Mouse (Mus musculus) hindbrain, embryonic 14.5 days (tissue): ENCODE measurements around the gene Aldoc. TPM values are rescaled to one million over a fixed set of nuclear protein-coding genes. Genes with fewer than 3 reads are reported as not detected.
A peak's percentile ranks its signal among the peaks of the same experiment; 100 is the strongest.

ENCODE experiments used
- ATAC-seq: fragments of 200-750 bp; cut with Nextera tagmentation; 2 replicates; pipeline ENCODE4 v1.8.0; 2017; ENCODE audit warnings: moderate number of reproducible peaks, mild to moderate bottlenecking, moderate TSS enrichment, moderate library complexity; ENCODE audit not compliant: low FRiP score
- DNase-seq: peaks from one replicate; pipeline ENCODE4 v3.0.0-alpha.2; 2015; ENCODE audit warnings: low spot score
- H3K27ac ChIP-seq: fragments of 300-500 bp; sonication (generic); 2 replicates; pipeline ENCODE4 v1.5.1; 2014; ENCODE audit warnings: mild to moderate bottlenecking, moderate library complexity
- H3K27me3 ChIP-seq: fragments of 300-500 bp; sonication (generic); 2 replicates; pipeline ENCODE4 v1.6.1; 2014; ENCODE audit warnings: mild to moderate bottlenecking, low read length, mixed read lengths; ENCODE audit not compliant: control insufficient read depth, insufficient read depth
- H3K36me3 ChIP-seq: fragments of 300-500 bp; sonication (generic); replicated peaks from 2 replicates; pipeline ENCODE4 v1.6.1; 2014; ENCODE audit not compliant: control insufficient read depth, insufficient read depth
- H3K4me1 ChIP-seq: fragments of 300-500 bp; sonication (generic); replicated peaks from 2 replicates; pipeline ENCODE4 v1.6.1; 2014; ENCODE audit warnings: antibody characterized with exemption, low read length, mixed read lengths; ENCODE audit not compliant: control insufficient read depth, insufficient read depth
- H3K4me2 ChIP-seq: fragments of 300-500 bp; sonication (generic); replicated peaks from 2 replicates; pipeline ENCODE4 v1.6.1; 2014; ENCODE audit warnings: mild to moderate bottlenecking, moderate library complexity
- H3K4me3 ChIP-seq: fragments of 300-500 bp; sonication (generic); replicated peaks from 2 replicates; pipeline ENCODE4 v1.5.1; 2014; ENCODE audit warnings: mild to moderate bottlenecking, low read length
- H3K9ac ChIP-seq: fragments of 300-500 bp; sonication (generic); 2 replicates; pipeline ENCODE4 v1.6.1; 2014
- H3K9me3 ChIP-seq: fragments of 300-500 bp; sonication (generic); 2 replicates; pipeline ENCODE4 v1.6.1; 2016; ENCODE audit warnings: low read length; ENCODE audit not compliant: control insufficient read depth
- WGBS: fragments of 180-500 bp; shearing (Covaris S2); extraction: QIAGEN DNeasy Blood & Tissue Kit; methylation state at CpG from one replicate; pipeline ENCODE4 v1.1.7; 2014; 5-methylcytosine and 5-hydroxymethylcytosine counted together
- polyA plus RNA-seq: library from polyadenylated mRNA; unstranded; fragments of >200 nt; fragmentation: Nextera tagmentation; extraction: Ambion mirVana; gene quantifications from 2 replicates; pipeline ENCODE4 v1.2.1, GENCODE M21; 2014

Aldoc gene
- polyA plus RNA-seq, 1 experiment from 2014 or later: 278 TPM

DNA sequence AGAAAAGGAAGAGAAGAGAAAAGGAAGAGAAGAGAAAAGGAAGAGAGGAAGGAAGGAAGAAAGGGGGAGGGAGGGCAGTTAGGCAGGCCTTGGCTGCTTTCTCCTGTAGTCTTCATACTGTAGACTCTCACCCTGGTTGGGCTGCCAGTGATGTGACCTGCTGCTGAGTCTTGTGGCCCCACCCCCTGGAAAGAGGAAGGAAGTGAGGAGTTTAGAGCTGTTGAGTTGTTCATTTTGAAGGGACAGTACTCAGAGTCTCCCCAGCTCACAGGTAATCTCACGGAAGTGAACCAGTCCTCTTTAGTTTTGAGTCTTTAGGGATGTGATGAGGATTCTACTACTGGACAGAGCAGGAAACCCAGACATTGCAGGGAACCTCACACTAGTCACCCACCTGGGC, 30.3 kb downstream of the Aldoc start:
- Histone ChIP-seq H3K4me1 (no peaks in the 10 kb centered on the region), H3K27me3 (no peaks in the 10 kb centered on the region), H3K9ac (no peak overlapping the region), H3K36me3 (peaks cover 11% of the 10 kb centered on the region), H3K4me3 (no peak overlapping the region), H3K27ac (no peak overlapping the region), H3K4me2 (no peak overlapping the region), H3K9me3 (no peaks in the 10 kb centered on the region)
- 100% methylated on average over 1 of the region's 1 CpGs for WGBS
- ATAC-seq (no peak), DNase-seq (no peak)

DNA sequence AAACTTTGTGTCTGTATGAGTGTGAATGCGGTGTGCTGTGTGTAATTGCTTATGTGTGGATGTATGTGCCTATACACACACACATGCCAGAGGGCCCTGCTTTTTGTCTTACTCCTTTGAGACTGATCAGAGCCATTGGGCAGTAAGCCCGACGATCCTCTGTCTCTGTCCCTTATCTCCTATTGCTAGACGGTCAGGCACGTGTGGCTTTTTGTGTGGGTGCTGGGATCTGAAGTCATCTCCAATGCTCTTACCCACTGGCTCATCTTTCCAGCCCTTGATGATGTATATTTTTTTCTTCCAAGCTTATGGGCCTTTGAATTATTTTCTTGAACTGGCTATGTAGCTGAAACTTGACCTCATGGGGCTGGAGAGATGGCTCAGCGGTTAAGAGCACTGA, 32.1 kb downstream of the Aldoc start:
- Histone ChIP-seq H3K27me3 (no peaks in the 10 kb centered on the region), H3K27ac (no peak overlapping the region), H3K4me1 (no peaks in the 10 kb centered on the region), H3K36me3 (no peaks in the 10 kb centered on the region), H3K4me2 (no peak overlapping the region), H3K9ac (no peak overlapping the region), H3K9me3 (no peaks in the 10 kb centered on the region), H3K4me3 (no peak overlapping the region)
- DNase-seq (no peak), ATAC-seq (no peak)
- WGBS: 88% methylated on average over 6 of the region's 6 CpGs

GRCm38 (mm10) chr11:78355471-78356238, 32.9 kb downstream of the Aldoc start:
- WGBS: 29% methylated on average over 4 of the region's 4 CpGs
- ATAC-seq (no peak; the same call in 1 of the 2 replicates), DNase-seq (peak; percentile 79)
- H3K9ac ChIP-seq: no peak overlapping the region
- H3K4me1 ChIP-seq: no peaks in the 10 kb centered on the region
- no peak overlapping the region for H3K4me2 ChIP-seq
- no peak overlapping the region for H3K4me3 ChIP-seq
- H3K36me3 ChIP-seq: no peaks in the 10 kb centered on the region
- H3K27ac ChIP-seq: no peak overlapping the region
- no peaks in the 10 kb centered on the region for H3K9me3 ChIP-seq
- H3K27me3 ChIP-seq: no peaks in the 10 kb centered on the region

DNA sequence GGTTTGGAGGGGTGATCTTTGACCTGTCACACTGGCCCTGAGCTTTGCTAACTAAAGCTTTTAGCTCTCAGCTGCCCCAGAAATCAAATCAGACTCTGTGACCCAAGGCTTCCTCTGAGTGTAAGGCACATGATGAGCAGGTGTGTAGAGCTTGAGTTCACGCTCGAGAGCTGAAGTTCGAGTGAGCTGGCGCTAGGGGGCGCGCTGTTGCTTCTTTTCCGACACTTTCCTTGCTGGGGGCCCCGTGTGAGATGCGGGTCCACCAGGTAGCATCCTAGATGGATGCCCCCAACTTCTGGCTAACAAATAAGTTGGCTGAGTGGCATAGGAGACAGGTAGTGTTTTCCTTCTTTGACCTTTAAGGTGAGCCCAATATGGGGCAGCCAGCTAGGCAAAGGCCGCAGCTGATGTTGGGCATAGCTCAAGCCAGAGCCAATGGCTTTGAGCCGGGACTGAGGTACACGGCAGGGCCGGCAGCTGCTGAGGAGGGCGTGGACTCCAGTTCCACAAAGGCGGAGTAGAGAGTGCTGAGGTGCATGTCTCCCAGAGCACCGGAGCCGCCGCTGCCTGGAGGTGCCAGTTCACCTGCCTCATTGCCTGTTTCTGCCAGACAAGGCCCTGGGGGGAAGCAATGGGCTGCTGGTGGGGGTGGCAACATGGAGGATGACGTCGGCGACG, 35.7 kb downstream of the Aldoc start:
- Histone ChIP-seq H3K4me1 (no peaks in the 10 kb centered on the region), H3K27ac (no peak overlapping the region), H3K9me3 (no peaks in the 10 kb centered on the region), H3K36me3 (no peaks in the 10 kb centered on the region), H3K27me3 (no peaks in the 10 kb centered on the region), H3K4me3 (no peak overlapping the region), H3K4me2 (no peak overlapping the region), H3K9ac (no peak overlapping the region)
- 11% methylated on average over 22 of the region's 22 CpGs for WGBS
- DNase-seq (no peak), ATAC-seq (no peak)

DNA sequence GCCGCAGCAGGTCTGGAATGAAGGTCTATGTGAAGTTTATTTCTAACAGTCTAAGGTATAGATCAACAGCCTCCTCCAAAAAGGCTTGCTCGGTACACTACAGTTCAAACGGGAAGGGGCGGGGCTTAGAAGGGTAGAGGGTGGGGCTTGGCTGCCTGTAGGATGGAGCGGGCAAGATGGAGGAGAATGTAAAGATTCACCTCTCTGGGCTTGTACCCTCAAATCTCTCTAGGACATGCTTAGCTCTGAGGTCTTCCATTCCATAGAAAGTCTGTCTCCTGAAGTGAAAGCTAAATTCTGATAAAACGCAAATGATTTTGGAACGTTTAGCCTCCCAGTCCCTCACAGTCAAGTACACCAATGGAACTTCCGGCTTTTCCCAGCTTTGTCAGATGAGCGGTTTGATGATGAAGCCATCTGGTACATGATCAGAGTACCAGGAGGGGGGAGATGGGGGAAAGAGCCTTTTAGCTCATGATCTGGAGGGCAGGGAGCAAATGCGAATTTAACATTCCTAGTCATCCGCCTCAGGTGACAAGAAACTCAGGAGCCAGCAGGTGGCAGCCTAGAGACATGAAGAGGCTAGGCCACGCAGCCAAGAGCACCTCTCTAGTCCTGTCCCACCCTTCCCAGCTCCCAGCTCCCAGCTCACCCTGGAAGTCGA, 37.5 kb downstream of the Aldoc start:
- Histone ChIP-seq H3K36me3 (no peaks in the 10 kb centered on the region), H3K27ac (no peak overlapping the region), H3K4me3 (peak overlapping the region; percentile 22), H3K27me3 (no peaks in the 10 kb centered on the region), H3K9me3 (no peaks in the 10 kb centered on the region), H3K4me1 (no peaks in the 10 kb centered on the region), H3K9ac (0 out of 2 replicates have a peak overlapping the region, but pooled peaks have one; percentile 20), H3K4me2 (peak overlapping the region; percentile 49)
- peak; percentile 69; the same call in 1 of the 2 replicates for ATAC-seq
- WGBS: 14% methylated on average over 13 of the region's 13 CpGs
- DNase-seq: peak; percentile 79

DNA sequence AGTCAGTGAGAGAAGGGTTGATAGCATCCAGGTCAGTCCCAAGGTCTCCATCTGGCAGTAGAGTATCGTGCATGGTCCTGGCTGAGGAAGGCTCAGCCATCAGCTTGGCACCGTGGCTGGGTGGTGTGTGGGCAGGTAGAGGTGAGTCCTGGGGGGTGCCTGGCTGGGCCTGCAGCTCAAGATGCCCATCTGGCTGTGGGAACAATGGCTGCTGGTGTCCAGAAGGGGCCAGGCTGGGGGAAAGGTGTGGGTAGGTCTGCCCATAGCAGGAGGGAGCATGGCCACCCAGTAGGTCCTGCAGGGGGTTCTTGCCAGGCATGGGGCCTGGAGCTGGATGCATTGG, 38.0 kb downstream of the Aldoc start:
- H3K9ac ChIP-seq: 0 out of 2 replicates have a peak overlapping the region, but pooled peaks have one; percentile 20
- H3K27ac ChIP-seq: no peak overlapping the region
- 57% methylated on average over 2 of the region's 2 CpGs for WGBS
- H3K4me3 ChIP-seq: no peak overlapping the region
- H3K9me3 ChIP-seq: no peaks in the 10 kb centered on the region
- no peak; the same call in 1 of the 2 replicates for ATAC-seq
- H3K36me3 ChIP-seq: no peaks in the 10 kb centered on the region
- no peaks in the 10 kb centered on the region for H3K4me1 ChIP-seq
- H3K27me3 ChIP-seq: no peaks in the 10 kb centered on the region
- DNase-seq: no peak
- no peak overlapping the region for H3K4me2 ChIP-seq

GRCm38 (mm10) chr11:78363309-78364007, 40.7 kb downstream of the Aldoc start:
- Histone ChIP-seq H3K4me3 (no peak overlapping the region), H3K9ac (no peak overlapping the region), H3K27ac (no peak overlapping the region), H3K4me1 (no peaks in the 10 kb centered on the region), H3K9me3 (no peaks in the 10 kb centered on the region), H3K27me3 (no peaks in the 10 kb centered on the region), H3K4me2 (no peak overlapping the region), H3K36me3 (no peaks in the 10 kb centered on the region)
- no peak for DNase-seq
- 85% methylated on average over 13 of the region's 13 CpGs for WGBS
- no peak for ATAC-seq

DNA sequence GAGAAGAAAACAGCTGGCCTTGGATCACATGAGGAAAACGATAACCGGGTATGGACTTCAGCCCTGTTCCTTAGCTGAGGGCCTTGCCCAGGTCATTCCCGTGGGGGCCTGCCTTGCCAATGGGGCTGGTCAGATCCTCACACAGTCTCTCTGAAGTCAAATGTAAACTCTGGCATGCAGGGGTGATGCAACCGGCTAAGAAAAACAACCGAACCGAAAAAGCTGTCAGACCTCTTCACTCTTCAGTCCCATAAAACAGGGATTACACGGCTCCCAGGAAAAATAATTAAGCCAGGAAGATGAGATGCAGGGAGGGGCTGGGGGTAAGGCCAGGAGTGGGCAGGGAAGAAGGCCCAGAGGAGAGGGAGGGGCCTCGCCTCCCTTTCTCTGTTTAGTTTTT, 41.3 kb downstream of the Aldoc start:
- no peak overlapping the region for H3K9ac ChIP-seq
- no peaks in the 10 kb centered on the region for H3K9me3 ChIP-seq
- H3K4me3 ChIP-seq: no peak overlapping the region
- no peak overlapping the region for H3K4me2 ChIP-seq
- 65% methylated on average over 8 of the region's 8 CpGs for WGBS
- H3K27me3 ChIP-seq: no peaks in the 10 kb centered on the region
- DNase-seq: no peak
- H3K27ac ChIP-seq: no peak overlapping the region
- H3K36me3 ChIP-seq: no peaks in the 10 kb centered on the region
- H3K4me1 ChIP-seq: no peaks in the 10 kb centered on the region
- ATAC-seq: no peak
